Mouse (Mus musculus) CH12.LX (cell line): ENCODE measurements around the gene Ell.

Experiments used
- CTCF ChIP-seq, 2 experiments: IDR thresholded peaks in 1 of 2; conservative IDR thresholded peaks in 1 of 2; 2 replicates each; pipeline ENCODE4 v1.5.1; 2011 to 2012; ENCODE audit warnings: low read depth in 2 of 2, low read length in 2 of 2, improper control_type of control experiment in 1 of 2, inconsistent platforms in 1 of 2, mild to moderate bottlenecking in 1 of 2, moderate library complexity in 1 of 2
- E2F4 ChIP-seq: IDR thresholded peaks from 2 replicates; pipeline ENCODE4 v1.6.1; 2011; ENCODE audit warnings: low read depth, low read length, improper control_type of control experiment; ENCODE audit not compliant: insufficient replicate concordance
- EP300 ChIP-seq: IDR thresholded peaks from 2 replicates; pipeline ENCODE4 v1.6.1; 2011; ENCODE audit warnings: low read length, improper control_type of control experiment
- ETS1 ChIP-seq: conservative IDR thresholded peaks from 2 replicates; pipeline ENCODE4 v1.6.1; 2012; ENCODE audit warnings: low read depth, mild to moderate bottlenecking, inconsistent platforms, low read length, improper control_type of control experiment, moderate library complexity
- KAT2A ChIP-seq: IDR thresholded peaks from 2 replicates; pipeline ENCODE4 v1.6.1; 2012; ENCODE audit warnings: low read length, improper control_type of control experiment, inconsistent platforms; ENCODE audit not compliant: insufficient replicate concordance
- MAFK ChIP-seq: IDR thresholded peaks from 2 replicates; pipeline ENCODE4 v1.6.1; 2011; ENCODE audit warnings: low read length, improper control_type of control experiment; ENCODE audit not compliant: insufficient replicate concordance
- MAX ChIP-seq: IDR thresholded peaks from 2 replicates; pipeline ENCODE4 v1.6.1; 2011; ENCODE audit warnings: low read length, improper control_type of control experiment
- MAZ ChIP-seq: IDR thresholded peaks from 2 replicates; pipeline ENCODE4 v1.6.1; 2012; ENCODE audit warnings: low read depth, mild to moderate bottlenecking, inconsistent platforms, low read length, improper control_type of control experiment, moderate library complexity
- NRF1 ChIP-seq: IDR thresholded peaks from 2 replicates; pipeline ENCODE4 v1.6.1; 2014; ENCODE audit warnings: low read depth, mild to moderate bottlenecking, inconsistent platforms, low read length, improper control_type of control experiment, moderate library complexity
- POLR2AphosphoS2 ChIP-seq: IDR thresholded peaks from 2 replicates; pipeline ENCODE4 v1.6.1; 2011; ENCODE audit warnings: low read depth, low read length, improper control_type of control experiment
- TCF12 ChIP-seq: IDR thresholded peaks from 2 replicates; pipeline ENCODE4 v1.6.1; 2014; ENCODE audit warnings: low read depth, mild to moderate bottlenecking, inconsistent platforms, low read length, improper control_type of control experiment
- USF2 ChIP-seq: conservative IDR thresholded peaks from 2 replicates; pipeline ENCODE4 v1.6.1; 2011; ENCODE audit warnings: low read depth, low read length, improper control_type of control experiment
- ZKSCAN1 ChIP-seq: IDR thresholded peaks from 2 replicates; pipeline ENCODE4 v1.6.1; 2012; ENCODE audit warnings: low read depth, inconsistent platforms, low read length, improper control_type of control experiment, borderline replicate concordance

DNA sequence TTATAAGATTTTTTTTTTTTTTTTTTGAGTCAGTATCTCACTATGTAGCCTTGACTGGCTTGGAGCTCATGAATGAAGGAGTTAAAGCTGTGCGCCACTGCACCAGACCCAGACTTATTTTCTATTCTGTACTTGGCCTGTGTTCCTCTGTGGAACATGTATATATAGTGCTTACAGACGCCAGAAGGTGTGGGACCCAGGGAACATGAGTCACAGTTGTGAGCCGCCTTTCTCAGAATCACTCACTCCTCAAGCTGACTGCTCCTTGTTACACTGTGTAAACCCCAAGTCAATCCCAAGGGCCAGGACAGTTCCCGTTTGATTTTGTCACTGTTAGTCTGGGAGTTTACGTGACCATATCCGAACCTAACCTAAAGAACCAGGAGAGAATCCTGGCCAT, 20.2 kb upstream of the Ell start:
- TF ChIP-seq CTCF (conservative IDR thresholded peaks at IDR 0.05 in 1 of 2, IDR thresholded peaks at IDR 0.05 in 1 of 2; ENCODE audit: low read depth in 2 of 2, low read length in 2 of 2) (no peak), ETS1 (no peak), POLR2AphosphoS2 (no peak), E2F4 (no peak), TCF12 (no peak), MAFK (no peak), KAT2A (no peak), MAZ (no peak), MAX (no peak), USF2 (no peak), ZKSCAN1 (no peak), NRF1 (no peak), EP300 (no peak)
